Mouse (Mus musculus): ENCODE results near the gene Ergic1. TPM values are rescaled to one million over a fixed set of nuclear protein-coding genes. Genes with fewer than 3 reads are reported as not detected.

The Ergic1 gene
- total RNA-seq (2022): 100 to 1,000 TPM; 118 to 152 (median 136) TPM

DNA sequence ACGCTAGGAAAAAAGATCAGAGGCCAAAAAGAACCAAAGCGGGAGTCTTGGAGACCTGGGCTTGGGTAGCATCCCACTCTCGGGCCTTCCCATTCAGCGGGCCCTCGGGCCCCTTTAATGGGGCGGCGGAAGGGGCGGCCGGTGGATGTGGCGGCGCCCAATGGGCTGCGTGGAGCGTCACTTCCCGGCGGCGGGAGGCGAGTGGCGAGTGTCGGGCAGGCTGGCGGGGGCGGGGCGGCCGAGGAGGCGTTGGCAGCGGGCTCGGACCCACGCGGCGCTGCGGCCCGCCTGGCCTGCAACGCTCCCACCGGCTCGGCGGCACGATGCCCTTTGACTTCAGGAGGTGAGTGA, at the start of gene Ergic1:
Gene Ergic1, plus strand, starts transcription at position 200 of the 351 bp plus-strand sequence.
- peak; percentile 80 to 88 for DNase-seq (ENCODE audit: low spot score in 2 of 2)

GRCm38 (mm10) chr17:26511816-26512774, 49.2 kb upstream of the Ergic1 start:
- DNase-seq (ENCODE audit: low spot score in 2 of 2): no peak

DNA sequence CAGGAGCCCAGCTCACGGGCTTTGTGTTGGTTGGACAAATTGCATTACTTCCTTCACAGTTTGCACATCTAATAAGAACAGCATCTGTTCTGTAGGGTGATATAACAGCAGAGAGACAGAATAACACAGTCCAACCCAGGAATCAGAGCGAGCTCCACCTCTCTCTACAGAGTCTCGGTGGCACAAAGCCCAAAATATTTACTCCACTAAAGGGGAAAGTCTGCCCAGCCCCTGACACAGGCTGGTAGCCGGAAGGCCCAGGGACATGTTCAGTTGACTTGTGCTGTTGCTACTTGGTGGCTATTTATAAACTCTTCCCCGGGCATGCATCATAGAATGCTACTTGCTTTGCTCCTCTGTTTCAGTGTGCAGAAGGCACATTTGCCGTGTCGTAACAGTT, 48.3 kb upstream of the Ergic1 start:
- DNase-seq (ENCODE audit: low spot score in 2 of 2): no peak

DNA sequence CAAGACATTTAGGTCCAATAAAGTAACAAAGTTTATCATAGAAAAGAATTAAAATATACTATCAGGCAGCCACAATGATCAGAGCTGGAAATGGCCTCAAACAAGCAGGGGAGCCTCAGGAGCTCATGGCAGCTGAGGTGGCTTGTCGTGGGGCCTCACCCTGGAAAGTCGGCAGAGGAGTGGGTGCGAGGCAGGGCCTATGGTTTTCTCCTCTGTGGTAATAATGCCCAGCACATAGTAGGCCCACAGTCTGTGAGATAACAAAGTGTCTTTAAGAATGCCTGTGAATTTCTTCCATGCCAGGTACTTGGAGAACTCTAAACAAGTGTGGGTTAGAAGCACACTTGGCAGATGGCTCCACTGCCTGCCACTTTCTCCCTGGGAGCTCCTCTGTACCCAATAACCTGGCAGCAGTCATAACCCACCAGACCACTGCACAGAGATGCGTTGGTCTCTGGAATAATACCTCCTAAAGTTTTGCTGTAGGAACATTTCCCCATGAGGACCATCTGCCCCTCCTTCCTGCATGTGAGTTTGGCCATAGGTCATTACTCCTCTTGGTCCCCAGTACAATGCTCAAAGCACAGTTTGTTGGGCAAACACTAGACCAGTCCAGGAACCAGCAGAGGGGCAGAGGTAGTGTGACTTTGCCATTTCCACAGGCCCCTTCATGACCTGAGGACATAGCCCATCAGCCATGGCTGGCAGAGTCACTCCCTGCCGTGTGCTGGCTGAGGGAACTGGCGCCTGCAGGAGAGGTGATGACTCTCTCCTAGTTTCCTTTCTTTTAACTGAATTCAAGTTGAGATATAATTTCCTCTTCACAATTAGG, 47.6 kb upstream of the Ergic1 start:
- DNase-seq (ENCODE audit: low spot score in 2 of 2): no peak

GRCm38 (mm10) chr17:26514581-26515030, 46.7 kb upstream of the Ergic1 start:
- no peak for DNase-seq (ENCODE audit: low spot score in 2 of 2)

GRCm38 (mm10) chr17:26515675-26516074, 45.6 kb upstream of the Ergic1 start:
- no peak for DNase-seq (ENCODE audit: low spot score in 2 of 2)

DNA sequence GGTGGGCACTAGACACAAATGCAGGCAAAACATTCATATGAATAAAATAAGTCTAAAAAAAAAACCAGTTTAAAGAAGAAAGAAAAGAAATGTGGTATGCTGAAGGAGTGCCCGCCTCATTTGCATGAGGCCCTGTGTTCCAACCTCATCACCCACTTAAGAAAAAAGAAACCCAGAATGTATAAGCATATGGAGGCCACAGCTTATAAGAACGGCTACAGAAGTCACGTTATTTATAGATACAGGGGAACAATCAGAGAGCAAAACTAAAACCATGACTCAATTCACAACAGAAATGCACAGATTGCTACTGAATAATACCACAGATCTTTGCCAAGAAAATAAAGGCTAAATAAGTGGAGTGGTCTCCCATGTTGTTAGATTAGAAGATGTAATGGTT, 43.0 kb upstream of the Ergic1 start:
- DNase-seq (ENCODE audit: low spot score in 2 of 2): no peak

DNA sequence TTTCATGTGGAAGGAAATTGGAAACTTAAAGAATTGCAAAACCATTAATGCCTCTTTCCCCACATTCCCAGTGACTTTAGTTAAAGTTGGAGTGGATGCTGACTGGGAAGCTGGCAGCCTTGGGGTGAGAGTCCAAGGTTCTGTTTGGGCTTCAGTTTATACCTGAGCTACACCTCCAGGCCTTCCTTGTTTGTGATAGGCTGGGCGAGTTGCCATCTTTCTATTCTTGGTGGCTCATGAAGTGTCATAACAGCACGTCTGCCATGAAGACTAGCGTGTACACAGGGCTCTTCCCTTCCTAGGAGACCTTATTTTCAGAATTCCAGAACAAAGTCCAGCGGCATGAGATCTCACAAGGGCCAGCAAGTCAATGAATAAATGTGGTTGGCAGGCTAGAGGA, 38.6 kb upstream of the Ergic1 start:
- DNase-seq (ENCODE audit: low spot score in 2 of 2): no peak

DNA sequence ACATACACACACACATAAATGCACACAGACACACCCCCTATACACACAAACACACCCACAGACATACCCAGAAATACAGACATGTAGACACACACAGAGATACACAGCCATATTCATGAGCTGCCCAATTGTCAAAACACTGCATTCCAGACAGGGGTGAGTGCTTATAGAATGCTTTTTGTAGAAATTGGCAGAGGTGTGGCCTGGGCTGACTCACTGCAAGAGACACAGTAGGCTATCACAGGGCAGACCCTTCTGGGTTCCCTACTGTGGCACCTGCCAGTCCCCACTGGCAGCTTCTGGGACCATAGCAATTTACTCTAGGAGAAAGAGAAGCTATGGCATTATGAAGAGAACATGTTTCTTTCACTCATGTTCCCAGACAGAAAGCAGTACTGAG, 37.0 kb upstream of the Ergic1 start:
- no peak for DNase-seq (ENCODE audit: low spot score in 2 of 2)

- DNase-seq (ENCODE audit: low spot score in 2 of 2): no peak
These were observed 36.5 kb upstream of the Ergic1 start for GRCm38 (mm10) chr17:26524801-26525200.

DNA sequence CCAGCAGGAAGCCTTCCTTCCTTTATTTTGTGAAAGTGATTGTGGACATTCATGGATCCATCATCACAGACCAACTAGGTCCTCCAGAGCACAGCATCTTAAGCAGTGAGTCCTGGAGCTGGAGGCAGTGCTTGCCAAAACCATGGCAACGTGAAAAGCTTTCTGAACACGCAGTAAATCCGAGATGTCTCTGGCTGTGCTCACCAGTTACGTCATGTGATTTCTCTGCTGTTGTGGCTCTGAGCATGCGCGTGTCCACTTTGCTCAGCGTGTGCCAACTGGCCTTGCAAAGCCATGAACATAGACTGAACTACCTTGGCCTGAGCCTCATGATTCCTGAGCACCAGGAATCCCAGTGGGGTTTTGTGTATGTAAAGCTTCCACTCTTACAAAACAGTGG, 36.0 kb upstream of the Ergic1 start:
- DNase-seq (ENCODE audit: low spot score in 2 of 2): peak; percentile 63 to 68

GRCm38 (mm10) chr17:26527291-26527690, 34.0 kb upstream of the Ergic1 start:
- no peak for DNase-seq (ENCODE audit: low spot score in 2 of 2)

DNA sequence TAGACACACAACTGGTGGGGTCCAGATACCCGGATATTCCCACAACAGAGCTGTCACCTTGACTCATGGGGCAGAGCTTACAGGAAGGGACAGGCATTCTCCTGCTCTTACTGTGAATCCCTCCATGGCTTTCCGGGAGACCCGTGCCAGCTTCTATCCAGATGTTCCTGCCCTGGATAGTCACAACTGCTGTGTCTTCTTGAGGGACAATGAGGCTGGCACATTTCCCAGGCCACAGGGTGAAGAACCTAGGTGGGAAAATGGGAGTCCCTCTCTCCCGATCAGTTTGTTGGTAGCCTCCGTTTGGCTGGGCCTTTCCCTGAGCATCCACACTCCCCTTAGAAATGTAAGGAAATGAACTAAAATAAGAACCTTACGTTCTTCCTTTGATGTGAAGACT, 32.5 kb upstream of the Ergic1 start:
- DNase-seq (ENCODE audit: low spot score in 2 of 2): no peak

- no peak for DNase-seq (ENCODE audit: low spot score in 2 of 2)
These were observed 31.5 kb upstream of the Ergic1 start for GRCm38 (mm10) chr17:26529791-26530241.

DNA sequence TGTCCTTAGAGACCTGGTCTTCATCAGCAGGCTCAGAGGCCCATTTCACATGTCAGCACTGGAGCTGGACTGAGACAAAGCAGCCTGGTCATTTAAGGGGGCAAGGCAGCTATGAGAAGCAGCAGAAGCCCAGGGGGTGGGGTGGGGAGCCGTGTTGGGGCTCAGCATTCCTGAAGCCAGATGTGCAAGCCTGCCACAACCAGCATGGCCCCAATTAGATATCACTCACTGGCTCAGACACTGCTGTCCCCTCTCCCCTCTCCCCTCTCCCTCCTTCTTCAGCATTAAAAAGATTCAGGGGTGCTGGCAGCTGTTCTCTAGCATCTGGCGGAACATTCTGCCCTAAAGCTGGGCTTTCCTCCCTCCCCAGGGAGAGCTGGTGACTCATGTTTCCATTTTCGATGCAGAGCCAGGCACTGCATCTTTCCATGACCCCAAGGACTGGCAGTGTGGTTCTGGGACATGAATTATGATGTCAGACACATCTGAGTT, 30.7 kb upstream of the Ergic1 start:
- no peak for DNase-seq (ENCODE audit: low spot score in 2 of 2)

- DNase-seq (ENCODE audit: low spot score in 2 of 2): no peak
These were observed 29.8 kb upstream of the Ergic1 start for GRCm38 (mm10) chr17:26531395-26532027.

- no peak for DNase-seq (ENCODE audit: low spot score in 2 of 2)
These were observed 28.7 kb upstream of the Ergic1 start for GRCm38 (mm10) chr17:26532476-26533045.

- DNase-seq (ENCODE audit: low spot score in 2 of 2): no peak
These were observed 27.4 kb upstream of the Ergic1 start for GRCm38 (mm10) chr17:26533871-26534372.

- DNase-seq (ENCODE audit: low spot score in 2 of 2): no peak
These were observed 26.6 kb upstream of the Ergic1 start for GRCm38 (mm10) chr17:26534695-26535094.

DNA sequence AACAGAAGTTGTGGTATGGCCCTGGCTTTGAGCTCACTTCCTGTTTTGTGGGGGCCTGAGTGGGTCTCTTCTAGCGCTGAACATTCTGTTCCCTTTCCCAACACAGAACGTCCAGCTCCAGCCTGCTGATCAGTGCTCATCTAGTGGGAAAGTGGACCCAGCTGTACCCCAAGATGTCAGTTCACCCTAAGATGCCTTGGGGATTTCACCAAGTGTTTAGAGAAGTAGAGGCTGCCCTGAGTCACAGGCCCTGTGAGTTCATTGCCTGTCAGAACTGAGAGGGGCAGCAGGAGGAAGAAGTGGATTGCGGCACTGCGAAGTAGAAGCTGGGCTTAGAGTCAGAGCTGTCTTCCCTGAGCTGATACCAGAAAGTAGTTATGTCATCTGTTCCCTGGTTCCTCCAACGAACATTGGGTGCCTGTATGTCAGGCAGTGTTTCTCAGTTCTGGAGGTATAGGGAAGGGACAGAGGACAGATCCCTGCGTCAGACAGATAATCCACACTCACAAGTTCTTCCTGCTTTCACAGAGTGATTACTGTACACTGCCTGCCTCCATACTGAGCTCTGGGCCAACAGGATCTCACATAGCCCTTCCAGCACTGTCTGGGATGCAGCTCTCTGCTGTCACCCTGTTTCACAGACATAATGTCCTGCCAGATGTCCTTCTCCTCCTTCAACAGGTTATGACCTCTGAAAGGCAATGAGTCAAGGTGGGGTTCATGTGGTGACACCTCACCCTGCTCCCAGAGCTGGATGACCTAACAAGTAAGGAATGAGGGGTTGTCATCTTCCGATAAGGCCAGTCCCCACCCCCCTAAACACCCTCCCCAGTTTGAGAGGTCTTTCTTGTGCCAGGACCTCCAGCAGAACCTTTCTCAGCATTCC, 25.8 kb upstream of the Ergic1 start:
- DNase-seq (ENCODE audit: low spot score in 2 of 2): no peak
